Comparison of ENCODE assay signal across 10 mouse cellular contexts in the genomic region with DNA sequence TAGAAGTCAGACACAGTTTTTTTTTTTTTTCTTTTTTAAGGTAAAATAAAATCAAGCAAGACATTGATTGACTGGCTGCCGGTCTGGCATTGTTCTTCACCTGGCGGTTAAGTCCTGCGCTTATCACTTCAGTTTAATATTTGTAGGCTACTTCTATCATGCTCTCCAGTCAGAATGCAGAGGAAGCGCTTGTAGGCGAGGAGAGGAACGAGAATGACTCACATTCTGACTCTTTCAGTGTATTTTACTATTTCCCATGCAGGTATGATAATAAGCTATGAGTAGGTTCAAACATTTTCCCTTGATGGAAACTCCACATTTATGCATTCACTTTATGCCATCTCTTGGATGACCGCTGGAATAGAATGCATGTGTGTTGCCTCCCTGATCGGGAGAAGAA.
"Had no signal": no experiment of that assay in that cellular context is flagged by ENCODE, and none has a peak within 500 bp of the region (broad histone marks: within the 10 kb centered on the region; RNA-seq: fewer than 3 reads in every experiment).

No protein-coding gene starts in this region.

- DNase-seq: kidney, adult 9 months; kidney, postnatal 25 days; layer of hippocampus, adult 9-11 months; layer of hippocampus, postnatal 36 days; liver, embryonic 13.5 days; lung, adult 2 months; lung, postnatal 14 days; lung, postnatal 4 days; midbrain, embryonic 14.5 days; thymus, adult 2 months had no signal
